Mouse (Mus musculus) kidney, postnatal 25 days (tissue): ENCODE measurements around the gene Gpsm1.

Experiments used
- DNase-seq, 2 experiments: peaks; one replicate each; pipeline ENCODE4 v3.0.0; 2021; ENCODE audit warnings: mixed read lengths in 2 of 2

Gpsm1 gene

GRCm38 (mm10) chr2:26342044-26342443, 26.7 kb downstream of the Gpsm1 start:
- DNase-seq = peak; percentile 68 to 81

- DNase-seq = peak; percentile 62 to 89
Observed at GRCm38 (mm10) chr2:26342609-26343490, 27.5 kb downstream of the Gpsm1 start.

DNA sequence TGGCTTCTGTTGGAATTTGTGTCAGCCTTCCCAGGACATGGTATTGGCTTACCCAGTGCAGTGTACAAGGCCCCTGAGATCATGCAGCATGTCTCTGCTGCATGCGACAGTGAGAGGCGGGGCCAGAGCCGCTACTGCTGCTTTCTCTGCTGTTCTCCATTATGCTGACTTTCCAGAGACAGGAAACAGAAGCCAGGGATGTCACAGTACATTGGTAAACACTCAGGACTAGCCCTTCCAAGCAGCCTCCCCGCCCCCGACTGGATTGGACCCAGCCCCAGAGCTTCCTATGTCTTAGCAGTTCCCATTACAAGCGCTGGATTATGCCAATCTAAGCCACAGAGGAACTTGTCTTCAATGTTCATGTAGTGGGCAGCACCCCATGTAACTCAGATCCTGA, 32.9 kb downstream of the Gpsm1 start:
- DNase-seq = peak; percentile 56 to 77

GRCm38 (mm10) chr2:26351358-26352290, 36.3 kb downstream of the Gpsm1 start, which contains the start of gene Dnlz:
Dnlz (minus strand) TSS chr2:26352110.
- DNase-seq = peak; percentile 96

DNA sequence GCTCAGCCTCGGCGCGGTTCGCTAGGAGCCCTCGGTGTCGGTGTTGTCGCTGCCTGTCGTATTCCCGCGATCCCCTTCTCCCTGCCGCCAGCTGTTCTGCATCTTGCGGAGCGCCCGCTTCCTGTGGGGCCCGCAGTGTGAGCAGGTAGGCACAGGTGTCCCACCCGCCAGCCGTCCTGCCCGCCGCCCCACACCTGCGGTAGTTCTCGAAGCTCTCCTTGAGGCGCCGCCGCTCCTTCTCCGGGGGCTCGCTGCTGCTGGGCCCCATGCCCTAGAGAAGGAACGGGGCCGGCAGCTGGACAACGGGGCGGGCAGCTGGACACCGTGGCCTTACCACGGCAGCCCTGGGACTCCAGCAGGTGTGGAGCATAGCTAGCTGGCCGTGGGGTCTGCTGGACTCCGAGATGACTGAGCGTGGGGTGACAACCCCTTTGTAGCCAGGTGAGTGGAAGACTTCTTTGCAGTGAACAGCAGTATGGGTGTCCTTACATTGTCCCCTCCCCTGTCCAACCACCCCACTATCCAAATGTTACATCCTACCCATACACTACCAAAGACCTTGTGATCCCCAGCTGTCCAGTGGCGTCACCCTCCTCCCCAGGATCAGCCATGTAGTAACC, 37.1 kb downstream of the Gpsm1 start:
- no peak for DNase-seq

DNA sequence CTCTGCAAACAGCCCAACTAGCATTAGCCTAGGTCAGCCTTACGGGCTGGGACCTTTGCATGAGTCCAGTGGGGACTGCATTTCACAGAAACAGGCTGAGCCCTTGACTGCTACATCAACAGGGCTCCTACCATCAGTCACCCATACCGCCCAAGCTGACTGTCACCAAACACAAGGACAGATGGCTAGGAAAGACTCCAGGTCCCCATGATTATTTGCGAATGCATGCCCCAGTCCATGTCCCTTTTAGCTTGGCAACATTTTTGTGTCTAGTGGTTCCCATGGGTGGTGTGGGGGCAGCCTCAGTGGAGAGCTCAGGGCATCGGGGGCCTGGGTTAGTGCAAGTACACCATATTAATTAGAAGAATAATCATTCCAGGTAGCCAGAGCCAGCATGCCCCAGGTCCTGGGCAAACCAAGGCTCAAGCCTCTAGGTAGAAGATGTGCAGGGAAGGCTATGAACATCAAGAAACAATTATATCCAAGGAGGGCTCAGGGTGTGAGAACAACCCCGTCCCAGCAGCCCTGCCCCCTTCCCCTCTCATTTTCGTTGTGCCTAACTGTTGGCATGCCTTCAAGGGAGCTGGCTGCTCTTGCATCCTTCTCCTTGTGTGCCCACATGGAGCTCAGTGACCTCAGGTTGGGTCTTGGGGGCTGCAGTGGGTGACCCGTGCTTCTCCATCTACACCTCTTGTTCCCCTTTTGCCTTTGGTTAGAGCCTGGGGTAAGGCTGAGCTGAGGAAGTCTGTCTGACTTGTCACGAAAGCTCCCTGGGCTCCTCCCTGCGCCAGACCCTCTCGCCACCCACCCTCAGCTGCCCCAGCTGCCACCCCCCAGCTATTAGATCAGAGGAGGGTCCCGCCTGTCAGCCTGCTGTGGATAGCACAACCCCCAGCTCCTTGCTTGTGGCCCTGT, 38.0 kb downstream of the Gpsm1 start:
- DNase-seq = no peak

GRCm38 (mm10) chr2:26354401-26354800, 39.1 kb downstream of the Gpsm1 start:
- no peak for DNase-seq

DNA sequence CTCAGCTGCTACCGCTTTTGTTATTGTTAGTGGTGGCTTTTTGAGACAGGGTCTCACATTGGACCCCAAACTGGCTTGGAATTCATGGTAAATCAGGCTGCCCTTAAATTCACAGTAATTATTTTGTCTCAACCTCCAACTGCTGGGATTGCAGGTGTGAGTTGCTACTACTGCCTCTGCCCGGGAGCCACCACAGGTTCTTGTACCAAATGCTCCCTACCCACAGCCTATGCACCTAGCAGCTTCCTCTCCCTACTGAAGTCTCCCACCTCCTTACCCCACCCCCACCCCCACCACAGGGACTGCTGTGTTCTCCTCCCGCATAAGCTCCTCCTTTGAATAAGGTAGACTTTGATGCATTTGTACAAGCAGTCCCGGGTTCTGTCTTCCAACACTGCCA, 40.9 kb downstream of the Gpsm1 start:
- DNase-seq = no peak

DNA sequence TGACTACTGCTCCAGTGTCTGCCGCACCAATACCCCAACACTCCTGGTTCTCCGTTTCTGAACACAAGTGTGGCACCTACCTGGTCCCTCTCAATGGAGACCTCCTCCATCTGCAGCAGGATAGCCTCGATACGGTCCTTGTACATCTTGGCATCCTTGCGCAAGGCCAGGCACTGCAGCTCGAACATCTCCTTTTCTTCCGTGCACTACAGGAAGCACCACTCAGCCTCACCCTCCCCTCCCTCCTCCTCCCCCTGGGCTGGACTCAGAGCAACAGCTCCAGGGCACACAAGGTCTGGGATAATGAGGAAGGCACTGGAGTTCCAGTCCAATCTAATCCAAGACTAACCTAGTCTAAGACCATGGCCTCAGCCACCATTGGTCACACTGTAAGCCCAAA, 41.4 kb downstream of the Gpsm1 start:
- no peak for DNase-seq

- DNase-seq = peak; percentile 86 to 92
Observed at GRCm38 (mm10) chr2:26357484-26357883, 42.2 kb downstream of the Gpsm1 start.

- no peak for DNase-seq
Observed at GRCm38 (mm10) chr2:26358667-26359320, 43.5 kb downstream of the Gpsm1 start.

DNA sequence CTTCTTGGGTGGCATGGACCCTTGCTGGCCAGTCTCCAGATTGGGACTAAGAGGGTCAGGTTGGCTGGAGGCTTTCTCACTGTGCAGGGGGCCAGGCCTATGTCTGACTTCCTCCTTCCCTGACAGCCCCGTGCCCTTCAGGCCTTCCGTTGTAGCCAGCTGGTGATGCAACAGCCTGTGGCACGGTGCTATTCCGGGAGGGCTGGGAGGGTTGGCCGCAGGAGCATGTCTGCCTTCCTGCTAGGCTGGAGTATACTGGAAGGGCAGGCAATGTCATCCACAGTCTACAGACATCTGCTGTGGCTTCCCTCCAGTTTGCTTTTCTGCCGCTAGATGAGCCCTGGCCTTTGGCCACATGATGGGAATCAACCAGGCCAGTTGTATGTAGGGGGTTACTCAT, 44.7 kb downstream of the Gpsm1 start:
- no peak for DNase-seq

GRCm38 (mm10) chr2:26360772-26361171, 45.5 kb downstream of the Gpsm1 start, which contains the start of gene Card9:
Card9 (minus strand) TSS chr2:26360918.
- DNase-seq = no peak

DNA sequence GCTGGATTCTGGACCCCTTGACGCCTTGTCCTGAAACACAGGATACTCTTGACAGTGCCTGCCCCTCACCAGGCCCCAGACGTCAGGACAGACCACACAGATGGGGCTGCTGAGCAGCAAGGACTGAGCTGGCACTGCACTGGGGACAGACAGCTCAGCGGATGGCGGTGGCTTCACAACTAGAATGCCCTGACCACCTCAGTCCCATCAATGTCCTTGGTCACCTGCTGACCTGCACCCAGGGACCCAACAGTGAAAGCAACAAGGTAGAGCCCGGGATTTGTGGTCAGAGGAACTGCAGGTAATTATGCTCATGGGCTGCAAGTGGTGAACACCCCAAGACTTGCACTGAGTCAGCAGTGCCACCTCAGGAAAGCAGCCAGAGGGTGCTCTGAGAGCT, 47.7 kb downstream of the Gpsm1 start:
- no peak for DNase-seq

GRCm38 (mm10) chr2:26363481-26363880, 48.2 kb downstream of the Gpsm1 start:
- DNase-seq = no peak

- peak; percentile 81 to 83 for DNase-seq
Observed at GRCm38 (mm10) chr2:26364738-26365465, 49.6 kb downstream of the Gpsm1 start.

DNA sequence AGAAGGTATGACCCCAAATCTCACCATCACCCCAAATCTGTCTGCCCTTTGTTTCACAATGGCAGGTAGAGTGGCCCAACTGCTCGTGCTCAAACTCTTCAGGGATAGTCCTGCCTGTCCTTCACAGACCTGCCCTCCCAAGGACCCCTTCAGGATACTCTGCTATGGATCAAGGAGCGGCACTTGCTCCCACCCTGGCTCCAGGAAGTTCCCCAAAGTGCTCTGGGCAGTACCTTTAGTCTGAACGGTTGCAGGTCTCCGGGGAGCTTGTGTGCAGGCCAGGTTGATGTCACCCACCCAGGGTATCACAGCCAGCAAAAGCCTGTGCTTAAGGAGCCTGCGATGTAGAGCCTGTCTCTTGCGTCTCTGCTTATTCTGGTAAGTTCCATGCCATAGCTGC, 52.6 kb downstream of the Gpsm1 start:
- DNase-seq = no peak

- no peak for DNase-seq
Observed at GRCm38 (mm10) chr2:26368572-26368971, 53.3 kb downstream of the Gpsm1 start.

GRCm38 (mm10) chr2:26372396-26372795, 57.1 kb downstream of the Gpsm1 start:
- no peak for DNase-seq

DNA sequence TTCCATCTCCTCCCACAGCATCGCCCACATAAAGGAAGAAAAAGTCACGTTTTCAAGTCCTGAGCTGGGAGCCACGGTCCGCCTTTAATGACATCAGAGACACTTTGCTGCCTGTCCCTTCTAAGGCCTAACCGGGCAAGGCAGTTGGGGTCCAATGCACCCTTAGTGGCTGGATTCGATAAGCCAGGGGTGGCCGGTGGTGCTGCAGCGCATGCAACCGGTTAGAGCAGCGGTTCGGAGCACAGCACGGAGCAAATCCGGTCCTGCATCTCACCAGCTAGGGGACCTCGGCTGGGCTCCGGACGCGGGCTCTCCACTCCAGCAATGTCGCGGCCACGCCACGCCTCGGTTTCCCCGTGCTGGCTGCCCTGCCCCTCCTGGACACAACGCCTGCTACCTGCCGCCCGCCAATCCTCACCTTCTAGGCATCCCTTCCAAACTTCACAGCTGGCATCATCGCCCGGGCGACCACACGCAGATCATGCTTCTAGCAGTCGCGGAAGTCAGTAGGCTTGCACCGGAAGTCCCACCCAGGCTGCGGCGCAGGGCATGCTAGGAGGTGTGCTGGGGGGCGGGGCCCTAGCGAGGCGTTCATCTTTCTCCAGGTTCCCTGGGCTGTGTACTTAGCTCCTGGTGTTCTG, 64.9 kb downstream of the Gpsm1 start, which contains the start of gene Snapc4:
Gene Snapc4, minus strand, starts transcription at position 523 of the 641 bp plus-strand sequence.
- peak; percentile 91 to 95 for DNase-seq
